Mouse (Mus musculus): ENCODE measurements around the gene Fam214a.
A peak's percentile ranks its signal among the peaks of the same experiment; 100 is the strongest.
"Not testable (repeated sequence)": the region's sequence is repeated elsewhere in the genome, so short reads cannot be mapped to it uniquely, and the experiment has no call there.

Fam214a gene

GRCm38 (mm10) chr9:74981663-74982111, 29.0 kb downstream of the Fam214a start:
- DNase-seq (ENCODE audit: low spot score), result no peak

- no peak for DNase-seq (ENCODE audit: low spot score)
These were observed 29.5 kb downstream of the Fam214a start for GRCm38 (mm10) chr9:74982193-74982592.

- not testable (repeated sequence) for DNase-seq (ENCODE audit: low spot score)
These were observed 30.0 kb downstream of the Fam214a start for GRCm38 (mm10) chr9:74982722-74983121.

- no peak for DNase-seq (ENCODE audit: low spot score)
These were observed 32.6 kb downstream of the Fam214a start for GRCm38 (mm10) chr9:74985173-74985715.

GRCm38 (mm10) chr9:74985770-74986169, 33.1 kb downstream of the Fam214a start:
- DNase-seq (ENCODE audit: low spot score), result no peak

- DNase-seq (ENCODE audit: low spot score), result no peak
These were observed 36.3 kb downstream of the Fam214a start for GRCm38 (mm10) chr9:74988893-74989460.

- DNase-seq (ENCODE audit: low spot score), result no peak
These were observed 37.3 kb downstream of the Fam214a start for GRCm38 (mm10) chr9:74989990-74990389.

- no peak for DNase-seq (ENCODE audit: low spot score)
These were observed 42.0 kb downstream of the Fam214a start for GRCm38 (mm10) chr9:74994611-74995257.

- DNase-seq (ENCODE audit: low spot score), result no peak
These were observed 43.7 kb downstream of the Fam214a start for GRCm38 (mm10) chr9:74996349-74996748.

- DNase-seq (ENCODE audit: low spot score), result no peak
These were observed 45.3 kb downstream of the Fam214a start for GRCm38 (mm10) chr9:74997976-74998375.

- no peak for DNase-seq (ENCODE audit: low spot score)
These were observed 48.3 kb downstream of the Fam214a start for GRCm38 (mm10) chr9:75001006-75001405.

GRCm38 (mm10) chr9:75001611-75002204, 49.0 kb downstream of the Fam214a start:
- no peak for DNase-seq (ENCODE audit: low spot score)

GRCm38 (mm10) chr9:75002262-75002661, 49.6 kb downstream of the Fam214a start:
- DNase-seq (ENCODE audit: low spot score), result no peak

- no peak for DNase-seq (ENCODE audit: low spot score)
These were observed 51.5 kb downstream of the Fam214a start for GRCm38 (mm10) chr9:75004203-75004602.

GRCm38 (mm10) chr9:75016591-75016990, 63.9 kb downstream of the Fam214a start:
- DNase-seq (ENCODE audit: low spot score), result no peak

GRCm38 (mm10) chr9:75019181-75019580, 66.5 kb downstream of the Fam214a start:
- no peak for DNase-seq (ENCODE audit: low spot score)

GRCm38 (mm10) chr9:75019592-75019991, 66.9 kb downstream of the Fam214a start:
- DNase-seq (ENCODE audit: low spot score), result no peak

GRCm38 (mm10) chr9:75020561-75020960, 67.9 kb downstream of the Fam214a start:
- DNase-seq (ENCODE audit: low spot score), result no peak

GRCm38 (mm10) chr9:75022546-75022945, 69.9 kb downstream of the Fam214a start:
- DNase-seq (ENCODE audit: low spot score), result no peak

GRCm38 (mm10) chr9:75023150-75023894, 70.6 kb downstream of the Fam214a start:
- no peak for DNase-seq (ENCODE audit: low spot score)

GRCm38 (mm10) chr9:75024089-75024488, 71.4 kb downstream of the Fam214a start:
- DNase-seq (ENCODE audit: low spot score), result peak; percentile 57

GRCm38 (mm10) chr9:75025689-75026088, 73.0 kb downstream of the Fam214a start:
- DNase-seq (ENCODE audit: low spot score), result peak; percentile 27
